Mouse (Mus musculus) forebrain, embryonic 13.5 days (tissue): ENCODE measurements around the gene Pdpk1. TPM values are rescaled to one million over a fixed set of nuclear protein-coding genes. Genes with fewer than 3 reads are reported as not detected.

Experiments
- ATAC-seq: fragments of 200-750 bp; cut with Nextera tagmentation; 2 replicates; pipeline ENCODE4 v1.8.0; 2017
- H3K27ac ChIP-seq: fragments of 300-500 bp; sonication (generic); 2 replicates; pipeline ENCODE4 v1.5.1; 2015; ENCODE audit warnings: inconsistent platforms, mild to moderate bottlenecking, moderate library complexity
- H3K27me3 ChIP-seq: fragments of 300-500 bp; sonication (generic); 2 replicates; pipeline ENCODE4 v1.6.1; 2015; ENCODE audit warnings: mild to moderate bottlenecking, inconsistent platforms
- H3K36me3 ChIP-seq: fragments of 300-500 bp; sonication (generic); 2 replicates; pipeline ENCODE4 v1.6.1; 2015; ENCODE audit warnings: mild to moderate bottlenecking, inconsistent platforms; ENCODE audit not compliant: poor library complexity, severe bottlenecking
- H3K4me1 ChIP-seq: fragments of 300-500 bp; sonication (generic); 2 replicates; pipeline ENCODE4 v1.6.1; 2015; ENCODE audit warnings: inconsistent platforms
- H3K4me2 ChIP-seq: fragments of 300-500 bp; sonication (generic); 2 replicates; pipeline ENCODE4 v1.6.1; 2015; ENCODE audit warnings: inconsistent platforms, mild to moderate bottlenecking, moderate library complexity
- H3K4me3 ChIP-seq: fragments of 300-500 bp; sonication (generic); 2 replicates; pipeline ENCODE4 v1.5.1; 2015; ENCODE audit warnings: mild to moderate bottlenecking, inconsistent platforms
- H3K9ac ChIP-seq: fragments of 300-500 bp; sonication (generic); 2 replicates; pipeline ENCODE4 v1.6.1; 2015; ENCODE audit warnings: mild to moderate bottlenecking, inconsistent platforms
- H3K9me3 ChIP-seq: fragments of 300-500 bp; sonication (generic); replicated peaks from 2 replicates; pipeline ENCODE4 v1.6.1; 2016; ENCODE audit warnings: inconsistent platforms
- WGBS: fragments of 180-500 bp; shearing (Covaris S2); methylation state at CpG from one replicate; pipeline ENCODE4 v1.1.7; 2015; 5-methylcytosine and 5-hydroxymethylcytosine counted together
- polyA plus RNA-seq: library from polyadenylated mRNA; unstranded; fragments of >200 nt; fragmentation: Nextera tagmentation; extraction: Ambion mirVana; gene quantifications from 2 replicates; pipeline ENCODE4 v1.2.1, GENCODE M21; 2015

Pdpk1 gene
- 49.7 and 54.1 TPM in 2 replicates for polyA plus RNA-seq

GRCm38 (mm10) chr17:24150824-24151223 is at the start of gene Pdpk1:
Gene Pdpk1 (minus strand): TSS chr17:24150924.
- Histone ChIP-seq H3K27me3 (no peaks in the 10 kb centered on the region), H3K4me2 (peak within 1 kb of the TSS; percentile 66), H3K27ac (no peak within 1 kb of the TSS), H3K4me1 (peaks cover 8% of the 10 kb centered on the region), H3K9me3 (no peaks in the 10 kb centered on the region), H3K9ac (peak within 1 kb of the TSS; percentile 55), H3K36me3 (peaks cover 7% of the 10 kb centered on the region; the same call in 1 of the 2 replicates), H3K4me3 (peak within 1 kb of the TSS; percentile 32)
- 89% methylated on average over 2 of the region's 2 CpGs for WGBS
- no peak for ATAC-seq

- H3K27ac ChIP-seq = no peak overlapping the region
- WGBS = 75% methylated on average over 4 of the region's 4 CpGs
These were observed 49.0 kb upstream of the Pdpk1 start for GRCm38 (mm10) chr17:24199741-24200140.

GRCm38 (mm10) chr17:24199252-24199651 is 48.5 kb upstream of the Pdpk1 start:
- Histone ChIP-seq H3K9ac (no peak overlapping the region), H3K27me3 (no peaks in the 10 kb centered on the region), H3K4me3 (no peak overlapping the region), H3K4me1 (peaks cover 13% of the 10 kb centered on the region), H3K4me2 (no peak overlapping the region), H3K36me3 (no peaks in the 10 kb centered on the region), H3K27ac (no peak overlapping the region), H3K9me3 (no peaks in the 10 kb centered on the region)
- 79% methylated on average over 4 of the region's 4 CpGs for WGBS
- ATAC-seq = no peak; the same call in 1 of the 2 replicates

More at GRCm38 (mm10) chr17:24199741-24200140, 49.0 kb upstream of the Pdpk1 start:
- Histone ChIP-seq H3K9me3 (no peaks in the 10 kb centered on the region), H3K9ac (no peak overlapping the region; the same call in 1 of the 2 replicates), H3K27me3 (no peaks in the 10 kb centered on the region), H3K36me3 (no peaks in the 10 kb centered on the region), H3K4me1 (peaks cover 18% of the 10 kb centered on the region), H3K4me2 (no peak overlapping the region), H3K4me3 (no peak overlapping the region)
- no peak for ATAC-seq

GRCm38 (mm10) chr17:24197032-24197824 is 46.5 kb upstream of the Pdpk1 start:
- 0 out of 2 replicates have a peak overlapping the region, but pooled peaks have one; percentile 3 for H3K9ac ChIP-seq
- H3K9me3 ChIP-seq = no peaks in the 10 kb centered on the region
- no peak overlapping the region for H3K27ac ChIP-seq
- H3K4me3 ChIP-seq = no peak overlapping the region
- H3K36me3 ChIP-seq = no peaks in the 10 kb centered on the region
- 69% methylated on average over 15 of the region's 15 CpGs for WGBS
- no peak overlapping the region for H3K4me2 ChIP-seq
- H3K4me1 ChIP-seq = no peaks in the 10 kb centered on the region
- ATAC-seq = no peak
- no peaks in the 10 kb centered on the region for H3K27me3 ChIP-seq

- no peak for ATAC-seq
- no peak overlapping the region for H3K9ac ChIP-seq
- 69% methylated on average over 2 of the region's 2 CpGs for WGBS
- H3K27ac ChIP-seq = no peak overlapping the region
- H3K27me3 ChIP-seq = no peaks in the 10 kb centered on the region
- no peaks in the 10 kb centered on the region for H3K36me3 ChIP-seq
- no peak overlapping the region for H3K4me3 ChIP-seq
- H3K4me1 ChIP-seq = no peaks in the 10 kb centered on the region
- no peaks in the 10 kb centered on the region for H3K9me3 ChIP-seq
- no peak overlapping the region for H3K4me2 ChIP-seq
These were observed 44.6 kb upstream of the Pdpk1 start for GRCm38 (mm10) chr17:24195349-24195748.

- no peak overlapping the region for H3K4me3 ChIP-seq
- no peaks in the 10 kb centered on the region for H3K4me1 ChIP-seq
- ATAC-seq = no peak
- no peak overlapping the region for H3K4me2 ChIP-seq
- no peak overlapping the region for H3K9ac ChIP-seq
- WGBS = 90% methylated on average over 5 of the region's 5 CpGs
- H3K27me3 ChIP-seq = no peaks in the 10 kb centered on the region
- H3K36me3 ChIP-seq = peaks cover 2% of the 10 kb centered on the region; the same call in 1 of the 2 replicates
- no peak overlapping the region for H3K27ac ChIP-seq
- H3K9me3 ChIP-seq = no peaks in the 10 kb centered on the region
These were observed 43.0 kb upstream of the Pdpk1 start for GRCm38 (mm10) chr17:24193769-24194168.

GRCm38 (mm10) chr17:24193268-24193667 is 42.5 kb upstream of the Pdpk1 start:
- Histone ChIP-seq H3K27me3 (no peaks in the 10 kb centered on the region), H3K4me2 (no peak overlapping the region), H3K9ac (no peak overlapping the region), H3K9me3 (no peaks in the 10 kb centered on the region), H3K4me3 (no peak overlapping the region), H3K36me3 (peaks cover 7% of the 10 kb centered on the region), H3K4me1 (no peaks in the 10 kb centered on the region), H3K27ac (no peak overlapping the region)
- ATAC-seq = no peak
- WGBS = 90% methylated on average over 8 of the region's 8 CpGs

- H3K9ac ChIP-seq = no peak overlapping the region
- no peak overlapping the region for H3K27ac ChIP-seq
- WGBS = 88% methylated on average over 8 of the region's 8 CpGs
- no peaks in the 10 kb centered on the region for H3K4me1 ChIP-seq
- H3K4me3 ChIP-seq = no peak overlapping the region
- H3K4me2 ChIP-seq = no peak overlapping the region
- H3K9me3 ChIP-seq = no peaks in the 10 kb centered on the region
- peaks cover 11% of the 10 kb centered on the region for H3K36me3 ChIP-seq
- no peaks in the 10 kb centered on the region for H3K27me3 ChIP-seq
- ATAC-seq = no peak
These were observed 42.1 kb upstream of the Pdpk1 start for GRCm38 (mm10) chr17:24192848-24193247.

GRCm38 (mm10) chr17:24191481-24191880 is 40.8 kb upstream of the Pdpk1 start:
- Histone ChIP-seq H3K27ac (no peak overlapping the region), H3K4me2 (no peak overlapping the region), H3K9ac (no peak overlapping the region), H3K4me3 (no peak overlapping the region), H3K27me3 (no peaks in the 10 kb centered on the region), H3K36me3 (peaks cover 14% of the 10 kb centered on the region), H3K9me3 (no peaks in the 10 kb centered on the region), H3K4me1 (no peaks in the 10 kb centered on the region)
- whole genome bisulfite sequencing = 71% methylated on average over 4 of the region's 4 CpGs
- no peak for ATAC-seq

GRCm38 (mm10) chr17:24190934-24191333 is 40.2 kb upstream of the Pdpk1 start:
- no peak overlapping the region for H3K4me3 ChIP-seq
- no peak overlapping the region for H3K4me2 ChIP-seq
- no peak overlapping the region for H3K27ac ChIP-seq
- 96% methylated on average over 2 of the region's 2 CpGs for whole genome bisulfite sequencing
- no peaks in the 10 kb centered on the region for H3K9me3 ChIP-seq
- H3K4me1 ChIP-seq = no peaks in the 10 kb centered on the region
- peaks cover 16% of the 10 kb centered on the region for H3K36me3 ChIP-seq
- no peak for ATAC-seq
- H3K27me3 ChIP-seq = no peaks in the 10 kb centered on the region
- no peak overlapping the region for H3K9ac ChIP-seq

GRCm38 (mm10) chr17:24174259-24174658 is 23.5 kb upstream of the Pdpk1 start:
- no peak overlapping the region for H3K27ac ChIP-seq
- peaks cover 9% of the 10 kb centered on the region for H3K4me1 ChIP-seq
- no peak overlapping the region for H3K4me3 ChIP-seq
- H3K27me3 ChIP-seq = no peaks in the 10 kb centered on the region
- H3K4me2 ChIP-seq = no peak overlapping the region
- no peak for ATAC-seq
- H3K36me3 ChIP-seq = no peaks in the 10 kb centered on the region
- no peak overlapping the region for H3K9ac ChIP-seq
- no peaks in the 10 kb centered on the region for H3K9me3 ChIP-seq
- WGBS = 76% methylated on average over 3 of the region's 3 CpGs

GRCm38 (mm10) chr17:24173423-24173822 is 22.7 kb upstream of the Pdpk1 start:
- no peak overlapping the region for H3K4me3 ChIP-seq
- no peak overlapping the region for H3K4me2 ChIP-seq
- H3K27me3 ChIP-seq = no peaks in the 10 kb centered on the region
- H3K9ac ChIP-seq = peak overlapping the region; percentile 36; the same call in 1 of the 2 replicates
- no peak for ATAC-seq
- no peaks in the 10 kb centered on the region for H3K36me3 ChIP-seq
- H3K4me1 ChIP-seq = peaks cover 9% of the 10 kb centered on the region
- H3K27ac ChIP-seq = no peak overlapping the region
- WGBS = 2% methylated on average over 3 of the region's 3 CpGs
- no peaks in the 10 kb centered on the region for H3K9me3 ChIP-seq
